Mouse (Mus musculus) cerebellum, adult 2 months (tissue): ENCODE results near the gene Snd1. TPM values are rescaled to one million over a fixed set of nuclear protein-coding genes. Genes with fewer than 3 reads are reported as not detected.

Experiments used
- DNase-seq, 2 experiments: peaks; one replicate each; pipeline ENCODE4 v3.0.0; 2021
- H3K27ac ChIP-seq: fragments of 200-500 bp; 2 replicates; pipeline ENCODE4 v1.5.1; 2012; ENCODE audit warnings: low read length, control low read depth, inconsistent platforms; ENCODE audit not compliant: insufficient read depth
- H3K27me3 ChIP-seq: fragments of 200-500 bp; 2 replicates; pipeline ENCODE4 v1.6.1; 2012; ENCODE audit warnings: inconsistent platforms, mild to moderate bottlenecking, low read length, moderate library complexity; ENCODE audit not compliant: control insufficient read depth, insufficient read depth
- H3K4me1 ChIP-seq: fragments of 200-500 bp; 2 replicates; pipeline ENCODE4 v1.6.1; 2011; ENCODE audit warnings: low read length; ENCODE audit not compliant: control insufficient read depth, insufficient read depth
- H3K4me3 ChIP-seq: fragments of 200-500 bp; replicated peaks from 2 replicates; pipeline ENCODE3; 2011; ENCODE audit warnings: mild to moderate bottlenecking, low read depth, low read length, control low read depth; ENCODE audit not compliant: insufficient read depth
- CTCF ChIP-seq: fragments of 200-500 bp; IDR thresholded peaks from 2 replicates; pipeline ENCODE4 v1.5.1; 2011; ENCODE audit warnings: low read depth, mild to moderate bottlenecking, control low read depth, low read length, moderate library complexity, borderline replicate concordance; ENCODE audit not compliant: insufficient read depth
- POLR2A ChIP-seq: fragments of 200-500 bp; IDR thresholded peaks from 2 replicates; pipeline ENCODE4 v1.6.1; 2011; ENCODE audit warnings: low read length, control low read depth, borderline replicate concordance; ENCODE audit not compliant: insufficient read depth
- WGBS: fragments of 180-500 bp; shearing (Covaris S2); methylation state at CpG from one replicate; pipeline ENCODE4 v1.1.7; 2018; 5-methylcytosine and 5-hydroxymethylcytosine counted together
- polyA plus RNA-seq: library from polyadenylated mRNA; depleted of rRNA; stranded (reverse); fragments of >200 nt; gene quantifications from 2 replicates; pipeline ENCODE4 v1.2.3, GENCODE M21; 2012

The Snd1 gene
- polyA plus RNA-seq, 1 experiment = 57.0 TPM

DNA sequence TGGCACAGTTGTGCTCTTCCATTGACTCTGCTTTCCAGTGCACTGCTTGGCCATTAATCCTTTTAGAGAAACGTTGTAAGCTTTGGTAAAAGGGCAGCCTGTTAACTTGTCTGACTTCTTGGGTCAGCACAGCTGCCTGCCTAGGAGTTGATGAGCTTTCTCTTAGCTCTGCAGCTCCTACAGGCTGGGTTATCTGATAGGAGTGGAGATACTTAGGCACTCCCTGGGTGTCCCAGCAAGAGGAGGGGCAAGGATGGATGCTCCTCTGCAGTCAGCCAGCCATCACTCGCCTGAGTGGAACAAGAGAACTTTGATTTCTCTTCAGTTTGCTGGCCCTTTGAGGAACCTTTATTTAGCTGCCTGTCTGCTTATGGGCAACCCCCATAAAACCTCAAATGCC lies 235.1 kb downstream of the Snd1 start:
- DNase-seq = no peak
- TF ChIP-seq CTCF (no peak), POLR2A (no peak)
- Histone ChIP-seq H3K4me1 (peaks cover 18% of the 10 kb centered on the region), H3K27me3 (no peaks in the 10 kb centered on the region), H3K27ac (no peak overlapping the region), H3K4me3 (no peak overlapping the region)
- 69% methylated on average over 2 of the region's 2 CpGs for WGBS

GRCm38 (mm10) chr6:28717203-28717844 lies 242.4 kb downstream of the Snd1 start:
- H3K27ac ChIP-seq = no peak overlapping the region

GRCm38 (mm10) chr6:28717845-28718237 lies 242.9 kb downstream of the Snd1 start:
- H3K4me3 ChIP-seq = no peak overlapping the region
- H3K27ac ChIP-seq = no peak overlapping the region
- TF ChIP-seq CTCF = no peak
- no peak for TF ChIP-seq POLR2A
- DNase-seq = peak in 1 of 2 experiments; percentile 24
- peaks cover 10% of the 10 kb centered on the region for H3K4me1 ChIP-seq
- 26% methylated on average over 4 of the region's 4 CpGs for WGBS
- H3K27me3 ChIP-seq = no peaks in the 10 kb centered on the region

More at GRCm38 (mm10) chr6:28717203-28717844, 242.4 kb downstream of the Snd1 start:
- Histone ChIP-seq H3K4me3 (no peak overlapping the region), H3K4me1 (peaks cover 10% of the 10 kb centered on the region), H3K27me3 (no peaks in the 10 kb centered on the region)
- DNase-seq = no peak
- TF ChIP-seq CTCF = no peak
- TF ChIP-seq POLR2A = no peak
- WGBS = 77% methylated on average over 7 of the region's 7 CpGs

- H3K4me3 ChIP-seq = no peak overlapping the region
- no peak overlapping the region for H3K27ac ChIP-seq
- TF ChIP-seq CTCF = no peak
- no peak for TF ChIP-seq POLR2A
- H3K27me3 ChIP-seq = no peaks in the 10 kb centered on the region
- peak; percentile 36 to 59 for DNase-seq
- WGBS = 24% methylated on average over 9 of the region's 9 CpGs
- peaks cover 11% of the 10 kb centered on the region for H3K4me1 ChIP-seq
Observed at GRCm38 (mm10) chr6:28720391-28721171, 245.6 kb downstream of the Snd1 start.

GRCm38 (mm10) chr6:28723059-28723458 lies 248.1 kb downstream of the Snd1 start:
- peaks cover 15% of the 10 kb centered on the region for H3K4me1 ChIP-seq
- WGBS = 45% methylated on average over 2 of the region's 2 CpGs
- DNase-seq = no peak

GRCm38 (mm10) chr6:28724776-28725175 lies 249.8 kb downstream of the Snd1 start:
- no peak overlapping the region for H3K27ac ChIP-seq
- no peak overlapping the region for H3K4me3 ChIP-seq
- TF ChIP-seq CTCF (no peak), POLR2A (no peak)
- 71% methylated on average over 5 of the region's 5 CpGs for WGBS
- peaks cover 15% of the 10 kb centered on the region for H3K4me1 ChIP-seq
- DNase-seq = no peak
- H3K27me3 ChIP-seq = no peaks in the 10 kb centered on the region

More at GRCm38 (mm10) chr6:28723059-28723458, 248.1 kb downstream of the Snd1 start:
- Histone ChIP-seq H3K4me3 (no peak overlapping the region), H3K27me3 (no peaks in the 10 kb centered on the region), H3K27ac (no peak overlapping the region)
- TF ChIP-seq POLR2A (no peak), CTCF (no peak)

GRCm38 (mm10) chr6:28729236-28729635 lies 254.3 kb downstream of the Snd1 start:
- TF ChIP-seq CTCF = no peak
- TF ChIP-seq POLR2A = no peak
- Histone ChIP-seq H3K27ac (no peak overlapping the region), H3K4me1 (peaks cover 5% of the 10 kb centered on the region; the same call in 1 of the 2 replicates), H3K27me3 (no peaks in the 10 kb centered on the region), H3K4me3 (no peak overlapping the region)
- WGBS = 71% methylated on average over 3 of the region's 3 CpGs
- no peak for DNase-seq

DNA sequence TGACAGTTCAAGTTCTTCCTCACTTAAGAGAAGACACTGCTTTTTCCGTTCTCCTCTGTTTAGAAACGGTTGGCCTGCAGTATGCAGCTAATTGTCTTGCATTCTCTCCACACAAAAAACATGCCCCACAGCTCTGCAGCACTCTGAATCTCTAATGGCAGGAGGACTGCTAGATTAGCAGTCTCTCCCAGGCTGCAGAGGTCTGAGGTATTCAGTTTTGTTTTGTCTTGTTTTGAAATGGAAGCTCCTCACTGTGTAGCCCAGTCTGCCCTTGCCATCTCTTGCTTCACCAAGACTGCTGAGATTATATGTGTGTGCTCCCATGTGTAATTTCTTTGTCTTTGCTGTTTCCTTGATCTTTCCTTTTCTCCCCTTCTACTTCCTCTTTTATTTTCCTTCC lies 254.7 kb downstream of the Snd1 start:
- Histone ChIP-seq H3K27me3 (no peaks in the 10 kb centered on the region), H3K4me1 (peaks cover 5% of the 10 kb centered on the region; the same call in 1 of the 2 replicates), H3K27ac (no peak overlapping the region), H3K4me3 (no peak overlapping the region)
- WGBS = 74% methylated on average over 2 of the region's 2 CpGs
- TF ChIP-seq CTCF (no peak), POLR2A (no peak)
- no peak for DNase-seq
